Mouse (Mus musculus) liver, postnatal 0 days (tissue): Measurements from ENCODE around the gene C8a.

Experiments used
- CTCF ChIP-seq: sonication (generic); IDR thresholded peaks from 2 replicates; pipeline ENCODE4 v1.5.1; 2016; ENCODE audit warnings: antibody characterized with exemption, low read depth
- EP300 ChIP-seq: IDR thresholded peaks from 2 replicates; pipeline ENCODE4 v1.6.1; 2016; ENCODE audit warnings: antibody characterized with exemption, low read depth, mild to moderate bottlenecking

DNA sequence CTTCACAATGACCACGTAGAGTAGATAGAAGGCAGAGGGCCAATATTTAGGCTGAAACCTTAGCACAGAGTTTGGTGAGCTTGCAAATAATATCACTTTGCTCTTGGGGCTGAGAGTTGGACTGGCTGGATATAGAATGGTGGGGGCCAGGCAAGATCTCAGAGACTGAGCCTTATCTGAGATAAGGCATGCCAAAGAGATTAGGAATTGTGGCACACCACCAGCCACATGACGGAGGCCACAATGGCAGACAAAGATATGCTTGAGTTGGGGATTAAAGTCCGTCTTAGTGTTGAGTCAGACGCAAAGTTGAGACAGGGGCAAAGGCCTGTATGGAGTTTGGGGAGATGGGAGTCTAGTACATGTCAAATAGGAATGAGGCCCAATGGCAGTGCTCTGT, 84.1 kb downstream of the C8a start:
- TF ChIP-seq CTCF (no peak), EP300 (no peak)
